Mouse (Mus musculus): ENCODE measurements around the gene Trpv4. TPM values are rescaled to one million over a fixed set of nuclear protein-coding genes. Genes with fewer than 3 reads are reported as not detected.
A peak's percentile ranks its signal among the peaks of the same experiment; 100 is the strongest.

Gene Trpv4
- total RNA-seq, 1 experiment from 2014 or later, result 1.1 TPM

DNA sequence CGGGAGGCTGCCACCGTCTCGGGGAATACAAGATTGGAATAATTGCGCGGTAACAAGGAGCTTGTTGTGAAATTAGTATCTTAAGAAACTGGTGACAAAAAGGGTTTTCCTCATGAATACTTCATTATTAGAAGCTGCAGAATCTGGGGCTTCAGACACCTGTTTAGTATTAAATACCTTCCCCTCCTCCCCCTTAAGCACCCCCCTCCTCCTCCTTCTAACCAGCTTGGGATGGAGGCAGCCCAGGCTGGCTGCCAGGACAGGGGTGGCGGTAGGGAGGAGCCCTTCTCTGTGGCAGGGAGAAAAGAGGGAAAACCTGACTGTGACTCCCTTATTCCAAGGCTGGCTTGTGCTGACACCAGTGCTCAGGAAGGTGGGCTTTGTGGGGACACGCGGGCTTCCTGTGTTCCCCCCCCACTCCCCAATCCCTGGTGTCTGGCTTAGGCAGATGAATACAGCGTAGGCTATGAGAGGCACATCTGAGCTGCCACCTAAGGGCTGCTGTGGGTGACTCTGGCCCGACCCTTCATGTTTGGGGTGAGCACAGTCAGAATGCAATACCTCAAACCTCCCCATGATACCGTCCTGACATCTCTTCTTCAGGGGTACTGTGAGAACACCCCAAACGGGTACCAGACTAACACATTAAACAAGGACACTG is 64.9 kb downstream of the Trpv4 start:
- ATAC-seq (replicated peaks; ENCODE audit: low read depth, poor library complexity, severe bottlenecking), result no peak

DNA sequence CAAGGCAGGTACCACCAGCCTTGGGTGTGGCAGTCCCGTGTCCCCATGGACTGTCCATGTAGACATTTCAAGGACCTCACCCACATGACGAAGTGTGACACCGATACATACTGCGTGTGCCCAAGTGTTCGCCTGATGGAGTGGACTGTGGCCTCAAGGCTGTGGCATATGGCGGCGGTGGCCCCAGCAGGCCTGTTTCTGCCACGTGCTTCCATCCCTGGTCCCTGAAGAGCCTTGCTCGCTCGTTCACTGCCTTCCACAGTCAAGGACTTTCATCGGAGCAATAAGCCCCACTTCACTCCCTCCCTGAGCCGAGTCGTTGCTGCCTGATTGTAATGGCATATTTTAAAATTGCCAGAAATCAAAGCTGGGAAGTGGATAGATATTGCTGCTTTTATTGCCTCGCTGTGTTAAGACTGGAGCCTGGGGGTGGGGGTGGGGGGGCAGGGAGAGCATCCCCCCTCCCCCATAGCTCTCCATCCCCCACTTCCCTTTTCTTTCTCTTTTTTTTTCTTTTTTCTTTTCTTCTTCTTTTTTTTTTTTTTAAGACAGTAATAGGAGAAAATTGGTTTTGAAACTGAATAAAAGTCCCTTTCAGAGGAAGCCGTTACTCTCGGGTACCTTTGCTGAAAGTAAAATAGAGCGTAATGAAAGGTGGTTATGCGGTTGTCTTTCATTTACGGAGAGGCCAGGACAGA is 65.6 kb downstream of the Trpv4 start:
- ATAC-seq (replicated peaks; ENCODE audit: low read depth, poor library complexity, severe bottlenecking), result no peak

DNA sequence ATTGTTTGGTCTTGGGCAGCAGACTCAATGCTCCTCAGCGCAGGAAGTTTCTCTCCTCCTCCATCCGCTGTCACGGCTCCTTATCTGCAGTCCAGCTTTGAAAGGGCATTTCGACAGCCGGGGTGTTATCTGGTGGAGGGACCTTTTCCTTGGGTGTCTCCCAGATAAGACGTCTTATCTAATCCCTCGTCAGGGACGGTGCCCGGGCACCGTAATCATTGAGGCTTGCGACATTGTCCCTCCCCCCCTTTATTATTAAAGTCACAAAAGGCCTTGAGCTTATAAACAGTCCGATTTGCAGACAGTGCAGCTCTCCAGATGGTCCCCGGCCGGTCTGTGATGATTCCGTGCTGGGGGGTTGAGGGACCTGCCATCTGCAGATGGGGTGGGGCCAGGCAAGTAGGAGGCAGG is 67.1 kb downstream of the Trpv4 start:
- ATAC-seq (replicated peaks; ENCODE audit: low read depth, poor library complexity, severe bottlenecking), result peak; percentile 8

DNA sequence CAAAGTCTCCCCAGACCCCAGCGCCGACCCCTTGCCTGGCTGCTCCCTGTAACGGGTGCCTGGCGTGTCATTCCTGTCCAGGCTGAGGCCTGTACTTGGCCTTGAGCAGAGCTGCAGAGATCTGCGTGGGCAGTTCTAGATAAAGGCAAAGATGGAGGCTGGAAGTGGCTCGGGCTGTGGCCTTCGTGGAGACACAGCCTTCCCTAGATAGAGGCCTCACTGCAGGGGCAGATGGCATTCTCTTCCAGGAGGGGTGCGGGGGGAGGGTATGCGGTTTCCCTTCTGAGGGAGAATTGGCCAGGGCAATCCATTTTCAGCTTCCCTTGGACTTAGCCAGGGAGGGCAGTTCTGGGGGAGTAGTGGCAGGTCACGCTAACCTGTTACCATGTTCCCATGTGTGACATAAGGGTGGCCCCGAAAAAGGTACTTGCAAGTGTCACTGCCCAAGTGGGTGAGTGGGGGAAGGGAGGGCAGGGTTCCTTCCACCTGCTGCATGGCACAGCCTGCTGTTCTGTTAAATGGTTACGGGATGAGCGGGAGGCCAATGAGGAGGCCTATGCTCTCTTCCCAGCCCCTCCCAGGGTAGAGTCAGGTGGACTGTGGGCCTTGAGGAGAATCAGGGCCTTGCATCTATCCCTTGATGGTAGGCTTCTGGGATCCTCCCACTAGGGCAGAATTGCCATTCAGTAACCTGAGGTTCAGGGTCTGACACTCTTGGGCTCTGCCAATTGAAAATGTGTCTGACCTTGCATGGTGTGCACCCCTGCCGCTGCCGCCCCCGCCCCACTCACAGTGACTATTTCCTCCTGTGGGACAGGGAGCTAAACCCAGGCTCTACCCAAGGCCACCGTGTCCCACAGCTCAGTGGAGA is 67.9 kb downstream of the Trpv4 start:
- ATAC-seq (replicated peaks; ENCODE audit: low read depth, poor library complexity, severe bottlenecking), result no peak

DNA sequence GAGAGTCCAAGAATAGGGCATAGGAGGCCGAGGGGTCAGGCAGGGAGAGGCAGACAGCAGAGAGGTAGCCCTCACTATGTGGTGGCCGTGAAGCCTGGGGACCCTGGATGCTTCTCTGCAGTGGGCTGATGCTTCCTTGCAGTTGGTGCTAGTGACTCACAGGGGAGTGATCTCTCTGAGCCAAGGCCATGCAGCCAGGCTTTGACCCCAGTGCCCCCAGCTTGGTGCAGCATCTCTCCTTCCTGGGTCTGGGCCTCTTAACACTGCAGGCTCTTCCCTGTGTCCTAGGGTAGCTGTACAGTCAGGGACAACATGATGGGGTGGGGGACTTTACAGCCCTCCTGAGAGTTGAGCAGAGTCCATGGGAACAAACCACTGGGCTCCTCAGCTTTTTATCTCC is 68.8 kb downstream of the Trpv4 start:
- ATAC-seq (replicated peaks; ENCODE audit: low read depth, poor library complexity, severe bottlenecking), result no peak

DNA sequence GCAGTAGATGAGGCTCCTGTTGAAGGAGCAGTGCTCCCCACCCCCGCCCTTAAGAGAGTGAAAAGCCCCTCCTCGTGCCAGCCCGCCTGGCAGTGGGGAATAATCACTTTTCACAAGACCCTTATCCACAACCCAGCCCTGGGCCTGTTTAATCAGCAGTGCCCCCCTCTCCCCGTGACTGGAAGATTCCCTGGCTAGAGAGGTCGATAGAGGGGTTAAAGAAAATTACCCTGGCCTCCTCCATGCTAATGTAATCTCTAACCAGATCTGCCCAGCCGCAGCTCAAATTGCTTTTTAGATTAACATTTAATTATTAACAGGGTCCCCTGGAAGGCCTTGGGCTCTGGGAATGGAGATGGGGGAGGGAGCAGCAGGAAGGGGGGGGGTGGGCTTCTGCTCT is 69.2 kb downstream of the Trpv4 start:
- no peak for ATAC-seq (replicated peaks; ENCODE audit: low read depth, poor library complexity, severe bottlenecking)

DNA sequence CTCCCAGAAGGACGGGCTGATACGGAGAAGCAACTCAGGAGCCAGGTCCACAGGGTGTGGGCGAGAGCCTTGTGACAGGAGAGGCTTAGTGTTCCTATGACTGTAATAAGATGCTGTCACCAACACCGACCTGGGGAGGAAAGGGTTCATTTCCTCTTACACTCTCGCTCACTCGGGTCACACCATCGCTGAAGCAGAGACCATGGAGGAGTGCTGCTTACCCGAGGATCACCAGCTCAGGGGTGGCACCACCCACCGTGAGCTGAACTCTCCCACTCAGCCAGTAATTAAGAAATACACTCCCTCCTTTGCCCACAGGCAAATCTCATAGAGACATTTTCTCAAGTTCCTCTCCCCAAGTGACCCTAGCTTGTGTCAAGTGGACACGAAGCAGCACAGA is 69.8 kb downstream of the Trpv4 start:
- no peak for ATAC-seq (replicated peaks; ENCODE audit: low read depth, poor library complexity, severe bottlenecking)

DNA sequence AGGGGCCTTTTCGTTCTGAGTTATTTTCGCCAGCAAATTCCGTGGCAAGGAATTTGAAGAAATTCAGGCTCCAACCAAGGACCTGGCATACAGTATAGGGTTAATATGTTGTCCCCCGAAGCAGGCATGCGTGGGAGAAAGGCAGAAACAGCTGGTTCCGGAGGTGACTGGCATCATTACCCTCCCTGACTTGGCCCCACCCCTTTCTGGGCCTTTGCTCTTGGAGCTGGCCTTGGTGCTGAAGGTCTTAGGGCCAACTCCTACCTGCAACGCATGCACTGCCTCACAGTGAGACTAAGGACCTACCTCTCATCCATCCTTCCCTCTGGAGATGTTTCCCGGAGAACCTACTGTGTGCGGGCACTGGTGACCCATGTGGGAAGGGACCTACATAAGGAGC is 70.3 kb downstream of the Trpv4 start:
- peak; percentile 75 for ATAC-seq (replicated peaks; ENCODE audit: low read depth, poor library complexity, severe bottlenecking)

DNA sequence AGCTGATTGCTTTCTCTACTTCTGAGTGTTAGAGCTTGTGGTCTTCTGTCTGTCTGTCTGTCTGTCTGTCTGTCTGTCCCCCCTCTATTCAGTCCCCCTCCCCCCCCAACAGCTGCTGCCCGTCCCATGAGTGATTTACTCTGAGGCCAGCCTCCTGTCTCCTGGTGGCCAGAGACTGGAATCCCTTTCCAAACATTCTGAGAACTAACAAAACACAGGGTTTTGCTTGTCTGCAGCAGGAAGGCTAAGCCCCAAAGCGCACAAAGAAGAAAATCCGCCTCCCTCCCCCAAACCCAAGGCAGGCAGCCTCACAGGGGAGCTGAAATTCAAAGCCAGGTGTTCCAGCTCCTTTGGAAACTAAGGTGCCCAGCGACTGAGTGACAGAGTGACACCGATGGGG is 72.5 kb downstream of the Trpv4 start:
- no peak for ATAC-seq (replicated peaks; ENCODE audit: low read depth, poor library complexity, severe bottlenecking)

DNA sequence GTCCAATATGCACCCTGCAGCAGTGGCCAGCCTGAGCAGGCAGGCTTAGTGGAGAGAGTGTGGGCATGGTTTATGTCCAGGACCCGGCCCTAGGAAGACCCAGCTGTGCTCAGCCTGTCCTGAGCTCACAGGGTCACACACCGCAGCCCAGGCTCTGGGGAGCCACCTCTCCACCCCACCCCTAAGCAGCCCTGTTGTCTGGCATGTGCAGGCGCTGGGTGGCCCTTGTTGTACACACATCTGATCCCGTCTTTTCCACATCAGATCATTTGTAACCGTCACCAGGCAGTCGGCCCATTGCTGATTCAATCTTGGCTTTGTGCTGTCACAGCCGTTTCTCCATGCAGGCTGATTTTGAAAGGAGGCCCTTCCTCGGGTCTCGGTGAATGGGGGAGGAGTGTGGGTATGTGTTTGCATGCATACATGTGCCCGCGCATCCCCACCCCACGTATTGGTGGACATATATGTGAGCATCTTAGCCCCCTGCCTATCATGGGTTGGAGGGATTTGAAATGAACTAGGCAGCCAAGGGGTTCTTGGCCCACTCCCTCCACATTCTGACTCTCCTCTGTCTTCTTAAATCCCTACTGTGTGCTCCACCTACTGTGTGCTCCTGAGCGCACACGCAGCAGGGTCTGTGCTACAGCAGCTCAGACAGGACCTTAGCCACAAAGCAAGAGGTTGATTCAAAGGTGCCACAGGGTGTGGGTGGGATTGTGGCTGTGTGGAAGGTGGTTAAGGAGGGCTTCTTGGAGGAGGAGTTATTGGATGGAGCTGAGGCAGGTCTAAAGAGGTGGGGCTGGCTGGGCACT is 73.7 kb downstream of the Trpv4 start:
- ATAC-seq (replicated peaks; ENCODE audit: low read depth, poor library complexity, severe bottlenecking), result no peak

DNA sequence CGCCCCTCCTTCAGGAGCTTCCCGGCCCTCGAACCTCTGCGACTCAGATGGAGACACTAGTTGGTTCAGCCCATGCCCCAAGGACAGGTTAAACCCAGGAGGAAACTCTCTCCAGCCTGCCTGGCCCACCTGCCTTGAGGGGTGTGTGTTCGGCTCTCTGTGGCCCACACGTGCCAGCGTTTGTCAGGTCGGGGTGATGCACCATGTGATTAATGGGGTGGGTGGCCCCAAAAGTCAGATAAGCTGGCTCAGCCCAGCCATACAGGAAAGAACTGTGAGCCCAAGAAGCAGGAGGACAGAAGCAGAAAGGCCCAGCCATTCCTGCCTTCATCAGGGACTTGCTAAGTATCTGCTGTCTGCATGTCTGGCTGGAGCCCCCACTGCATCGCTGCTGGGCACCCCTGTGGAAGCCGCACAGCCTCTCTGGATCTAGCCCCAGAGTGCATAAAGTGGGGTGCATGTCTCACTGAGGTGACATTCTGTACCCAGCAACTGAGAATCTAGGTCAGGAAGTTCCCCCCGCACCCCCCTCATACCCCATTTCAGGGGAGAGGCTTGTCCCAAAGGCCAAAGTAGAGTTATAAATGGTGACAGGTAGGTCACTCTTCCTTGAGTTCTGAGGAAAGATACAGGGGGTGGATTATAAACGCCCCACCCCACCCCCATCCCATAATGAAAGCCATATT is 74.6 kb downstream of the Trpv4 start:
- ATAC-seq (replicated peaks; ENCODE audit: low read depth, poor library complexity, severe bottlenecking), result no peak

DNA sequence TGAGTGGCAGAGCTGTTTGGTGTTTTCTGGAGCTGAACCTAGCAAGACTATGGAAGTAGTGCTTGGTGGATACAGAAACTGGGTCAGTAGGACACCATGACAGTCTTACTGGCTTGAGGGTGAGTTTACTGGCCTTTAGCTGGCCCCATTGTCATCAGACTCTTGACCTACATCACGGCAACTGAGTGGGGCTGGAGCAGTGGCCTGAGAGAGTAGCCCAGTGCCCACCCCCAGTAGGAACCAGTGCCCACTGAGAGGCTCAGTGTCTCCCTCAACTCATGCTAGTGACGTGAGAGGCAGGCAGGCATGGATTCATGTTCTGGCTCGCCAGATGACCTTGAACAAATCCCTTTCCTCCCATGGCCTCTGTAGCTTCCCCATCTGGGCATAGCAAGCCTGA is 75.2 kb downstream of the Trpv4 start:
- no peak for ATAC-seq (replicated peaks; ENCODE audit: low read depth, poor library complexity, severe bottlenecking)

DNA sequence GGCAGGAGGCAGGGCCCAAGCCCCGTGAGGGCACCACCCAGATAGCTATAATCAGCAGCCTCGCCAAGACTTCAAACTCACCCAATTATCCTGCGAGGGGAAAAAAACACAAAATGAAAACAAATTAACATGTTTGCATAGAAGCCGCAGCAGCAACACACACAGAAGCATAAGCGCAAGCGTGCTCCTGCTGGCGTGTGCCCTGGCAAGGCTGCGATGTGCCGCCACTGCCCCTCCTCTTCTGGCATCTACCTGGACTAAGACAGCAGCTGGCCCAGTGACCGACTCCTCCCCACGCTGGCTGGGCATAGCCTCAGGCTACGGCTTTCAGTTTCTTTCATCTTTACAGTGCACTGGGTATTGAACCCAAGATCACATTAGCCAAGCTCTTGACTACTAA is 76.7 kb downstream of the Trpv4 start:
- no peak for ATAC-seq (replicated peaks; ENCODE audit: low read depth, poor library complexity, severe bottlenecking)

DNA sequence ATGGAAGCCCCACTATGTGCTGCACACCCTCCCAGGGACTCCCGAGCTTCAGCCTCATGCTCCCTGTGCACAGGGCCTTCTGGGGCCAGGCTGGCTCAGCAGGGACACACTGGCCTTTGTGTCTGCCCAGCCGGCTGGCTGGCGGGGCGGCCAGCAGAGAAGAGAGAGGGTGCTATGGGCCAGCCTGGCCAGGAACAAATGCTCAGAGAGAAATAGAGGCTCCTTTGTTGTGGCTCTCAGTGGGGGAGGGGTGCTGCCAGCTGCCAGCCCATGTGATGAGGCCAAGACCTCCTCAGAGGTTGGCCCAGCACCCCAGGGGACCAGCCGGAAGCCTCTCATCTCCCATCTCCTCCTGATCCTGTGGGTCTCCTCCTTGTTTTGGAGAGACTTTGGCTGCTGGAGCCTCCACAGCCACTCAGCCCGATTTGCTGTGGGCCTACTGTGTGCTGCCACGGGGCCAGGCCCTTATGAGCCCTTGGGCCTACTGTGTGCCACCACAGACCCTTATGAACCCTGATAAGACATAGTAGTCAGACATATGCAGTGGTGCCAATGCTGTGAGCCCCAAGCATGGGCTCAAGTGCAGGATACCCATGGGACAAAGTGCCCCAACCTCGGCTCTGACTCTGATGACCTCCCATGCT is 78.4 kb downstream of the Trpv4 start:
- ATAC-seq (replicated peaks; ENCODE audit: low read depth, poor library complexity, severe bottlenecking), result no peak

DNA sequence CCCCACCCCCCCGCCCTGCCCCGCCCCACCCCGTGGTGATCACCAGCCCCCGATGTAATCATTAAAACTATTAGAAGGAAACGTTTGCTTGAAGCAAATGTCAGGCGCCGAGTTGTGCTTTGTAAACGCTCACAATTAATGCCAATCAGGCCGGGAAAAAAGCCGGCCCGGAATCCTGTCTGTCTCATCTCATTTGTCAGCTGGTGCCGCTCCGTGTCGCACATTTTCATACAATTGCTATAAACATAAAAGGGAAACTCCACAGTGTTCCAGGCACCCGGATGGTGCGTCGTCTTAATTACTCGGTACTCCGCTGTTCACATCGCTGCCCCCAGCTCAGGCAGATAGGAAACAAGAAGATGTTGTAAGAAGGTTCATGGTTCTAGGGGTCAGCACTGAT is 79.9 kb downstream of the Trpv4 start:
- no peak for ATAC-seq (replicated peaks; ENCODE audit: low read depth, poor library complexity, severe bottlenecking)

DNA sequence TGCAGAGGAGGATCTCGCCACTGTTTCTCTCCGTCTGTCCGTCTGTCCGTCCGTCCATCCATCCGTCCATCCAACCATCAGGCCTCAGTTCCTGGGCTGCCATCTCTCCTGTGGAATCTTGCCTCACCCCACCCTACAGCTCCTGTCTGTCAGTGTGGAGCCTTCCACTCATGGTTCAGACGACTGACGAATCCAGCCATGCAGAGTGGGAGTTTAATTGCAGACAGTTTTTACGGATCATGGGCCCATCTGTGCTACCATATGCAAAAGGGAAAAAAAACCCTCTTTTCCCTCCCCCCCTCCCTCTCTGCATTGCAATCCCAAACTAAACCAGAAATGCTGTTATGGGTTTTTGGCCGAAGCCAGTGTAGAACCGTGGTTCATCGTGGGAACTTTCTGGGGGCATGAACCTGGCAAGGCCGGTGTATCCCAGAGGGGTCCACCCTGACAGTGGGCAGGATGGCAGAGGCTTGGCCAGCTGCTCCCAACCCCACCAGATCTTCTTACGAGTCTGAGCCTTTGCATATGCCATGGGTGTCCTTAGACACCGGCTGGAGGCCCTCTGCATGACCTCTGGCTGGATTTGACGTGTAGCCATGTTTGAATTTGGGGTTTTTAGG is 82.1 kb downstream of the Trpv4 start:
- ATAC-seq (replicated peaks; ENCODE audit: low read depth, poor library complexity, severe bottlenecking), result no peak

DNA sequence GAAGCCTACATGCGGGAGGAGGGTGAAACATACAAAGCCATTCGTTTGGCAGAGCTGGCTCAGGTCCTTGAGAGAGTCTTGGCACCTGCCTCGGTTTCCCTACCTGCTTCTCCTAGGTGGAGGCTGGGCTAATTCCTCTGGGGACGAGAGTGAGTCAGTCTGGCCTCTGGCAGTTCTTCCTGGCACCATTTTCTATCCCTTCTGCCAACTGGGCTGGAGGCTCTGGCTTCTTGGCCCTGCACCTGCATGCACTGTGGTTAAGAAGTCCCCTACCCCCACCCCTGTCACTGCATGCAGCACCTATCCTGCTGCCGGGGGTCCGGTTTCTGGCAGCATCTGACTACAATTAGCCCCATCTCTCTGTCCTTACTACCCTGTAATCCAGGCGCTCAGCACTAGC is 82.7 kb downstream of the Trpv4 start:
- ATAC-seq (replicated peaks; ENCODE audit: low read depth, poor library complexity, severe bottlenecking), result no peak

DNA sequence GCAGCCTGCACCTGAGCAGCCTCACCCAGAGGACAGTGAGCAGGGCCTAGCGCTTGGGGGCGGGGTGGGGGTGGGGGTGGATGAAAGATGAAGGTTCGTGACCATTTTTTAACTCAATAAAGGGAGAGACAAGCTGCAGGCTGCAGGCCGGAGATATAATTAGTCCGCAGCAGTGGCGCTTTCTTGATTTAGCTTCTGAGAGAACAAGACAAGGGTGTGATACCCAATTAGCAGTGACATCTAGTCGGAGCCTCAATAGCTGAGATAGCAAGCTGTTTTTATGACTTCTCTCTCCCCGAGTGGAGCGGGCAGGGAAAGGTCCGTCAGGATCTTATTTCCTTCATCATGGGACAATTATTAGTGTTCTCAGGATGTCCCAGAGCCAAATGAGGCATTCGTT is 83.2 kb downstream of the Trpv4 start:
- ATAC-seq (replicated peaks; ENCODE audit: low read depth, poor library complexity, severe bottlenecking), result no peak

Measured in common myeloid progenitor, adult 5-6 weeks (primary cell).